Mouse (Mus musculus) intestine, embryonic 16.5 days (tissue): ENCODE measurements at regions not wholly inside any gene's neighbourhood (a gene's known extent, or its start where the extent isn't known, plus 50 kb on each side); places are given as distances from the start of the nearest gene placed in this dataset.

Experiments
- ATAC-seq: fragments of 200-750 bp; cut with Nextera tagmentation; 2 replicates; pipeline ENCODE4 v1.8.0; 2017; ENCODE audit warnings: moderate TSS enrichment, moderate library complexity
- H3K27ac ChIP-seq: fragments of 300-500 bp; sonication (generic); 2 replicates; pipeline ENCODE4 v1.5.1; 2014; ENCODE audit warnings: mild to moderate bottlenecking, low read length
- H3K27me3 ChIP-seq: fragments of 300-500 bp; sonication (generic); replicated peaks from 2 replicates; pipeline ENCODE4 v1.6.1; 2014; ENCODE audit warnings: low read length, control low read depth, mixed read lengths; ENCODE audit not compliant: control insufficient read depth, insufficient read depth
- H3K36me3 ChIP-seq: fragments of 300-500 bp; sonication (generic); 2 replicates; pipeline ENCODE4 v1.6.1; 2014; ENCODE audit warnings: low read length, control low read depth; ENCODE audit not compliant: control insufficient read depth, insufficient read depth
- H3K4me1 ChIP-seq: fragments of 300-500 bp; sonication (generic); 2 replicates; pipeline ENCODE4 v1.6.1; 2014; ENCODE audit warnings: low read length, control low read depth, mixed read lengths; ENCODE audit not compliant: control insufficient read depth, insufficient read depth
- H3K4me2 ChIP-seq: fragments of 300-500 bp; sonication (generic); 2 replicates; pipeline ENCODE4 v1.6.1; 2014; ENCODE audit warnings: low read depth, low read length, control low read depth
- H3K4me3 ChIP-seq: fragments of 300-500 bp; sonication (generic); 2 replicates; pipeline ENCODE4 v1.5.1; 2014; ENCODE audit warnings: mild to moderate bottlenecking, low read length
- H3K9ac ChIP-seq: fragments of 300-500 bp; sonication (generic); 2 replicates; pipeline ENCODE4 v1.6.1; 2014; ENCODE audit warnings: low read depth, low read length
- H3K9me3 ChIP-seq: fragments of 300-500 bp; sonication (generic); 2 replicates; pipeline ENCODE4 v1.6.1; 2016; ENCODE audit warnings: low read length, control low read depth; ENCODE audit not compliant: control insufficient read depth
- WGBS: fragments of 180-500 bp; shearing (Covaris S2); extraction: QIAGEN DNeasy Blood & Tissue Kit; methylation state at CpG from one replicate; pipeline ENCODE4 v1.1.7; 2014; 5-methylcytosine and 5-hydroxymethylcytosine counted together

DNA sequence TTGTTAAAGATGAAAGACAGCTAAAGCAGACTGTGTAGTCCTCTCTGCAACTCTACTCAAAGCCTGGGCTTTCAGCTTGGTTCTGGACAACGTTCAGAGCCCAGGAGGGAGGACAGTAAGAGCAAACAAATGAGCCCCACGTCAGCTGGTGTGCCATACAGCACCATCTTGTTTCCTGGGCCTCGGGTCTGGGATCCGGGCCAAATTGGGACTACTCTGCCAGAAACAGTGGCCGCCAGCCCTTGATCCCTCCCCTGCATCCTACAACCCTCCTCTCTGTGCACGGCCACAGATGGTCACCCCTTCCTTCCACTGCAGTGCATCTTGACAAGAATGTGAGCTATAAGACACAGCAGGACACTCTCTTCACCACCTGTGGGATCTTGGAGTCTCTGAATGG lies 71.2 kb upstream of the A430005L14Rik start:
- Histone ChIP-seq H3K27me3 (no peaks in the 10 kb centered on the region), H3K27ac (no peak overlapping the region), H3K4me3 (no peak overlapping the region), H3K9ac (no peak overlapping the region), H3K4me2 (no peak overlapping the region), H3K4me1 (no peaks in the 10 kb centered on the region), H3K36me3 (no peaks in the 10 kb centered on the region), H3K9me3 (no peaks in the 10 kb centered on the region)
- ATAC-seq: no peak
- 59% methylated on average over 6 of the region's 6 CpGs for WGBS

DNA sequence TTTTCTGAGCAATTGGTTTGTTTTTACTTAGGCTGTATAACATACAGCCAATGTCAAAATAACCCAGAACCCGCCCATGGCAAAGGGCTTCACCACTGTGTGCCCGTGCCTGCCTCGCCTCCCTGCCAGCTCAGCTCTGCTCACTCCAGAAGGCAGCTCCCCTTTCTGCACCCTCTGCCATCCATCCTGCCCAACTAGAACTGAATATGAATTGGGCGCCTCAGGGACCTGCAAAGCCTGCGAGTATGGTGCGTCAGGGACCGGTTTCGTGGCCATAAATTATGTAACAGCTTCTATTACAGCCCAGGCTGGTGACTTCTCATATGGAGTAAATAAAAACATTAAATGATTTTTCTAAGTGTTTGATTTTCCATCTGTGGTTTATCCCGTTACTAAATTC lies 66.9 kb upstream of the A430005L14Rik start:
- 82% methylated on average over 9 of the region's 9 CpGs for WGBS
- H3K9me3 ChIP-seq: no peaks in the 10 kb centered on the region
- no peak overlapping the region for H3K4me3 ChIP-seq
- no peak for ATAC-seq
- H3K27me3 ChIP-seq: no peaks in the 10 kb centered on the region
- no peaks in the 10 kb centered on the region for H3K36me3 ChIP-seq
- no peak overlapping the region for H3K27ac ChIP-seq
- no peak overlapping the region for H3K4me2 ChIP-seq
- H3K4me1 ChIP-seq: no peaks in the 10 kb centered on the region
- H3K9ac ChIP-seq: no peak overlapping the region

DNA sequence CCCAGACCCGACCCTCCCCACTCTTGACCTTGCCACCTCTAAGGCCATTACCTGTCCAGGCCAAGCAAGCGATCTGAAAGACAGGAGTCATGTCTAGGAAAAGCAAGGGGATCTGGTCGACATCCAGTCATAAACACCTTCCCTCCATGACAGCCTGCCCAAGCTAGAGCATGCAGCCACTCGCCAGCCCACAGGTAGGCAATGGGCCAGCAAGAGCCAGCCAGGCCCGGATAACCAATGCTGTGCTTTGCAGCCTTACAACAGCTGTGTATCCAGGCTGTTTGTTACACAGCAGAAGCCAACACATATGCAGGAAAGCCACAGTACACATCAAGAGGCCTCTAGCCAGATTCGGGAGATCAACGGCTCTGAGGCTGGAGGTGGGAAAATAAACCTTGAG lies 57.3 kb upstream of the A430005L14Rik start:
- no peak overlapping the region for H3K9ac ChIP-seq
- H3K27ac ChIP-seq: no peak overlapping the region
- H3K4me3 ChIP-seq: no peak overlapping the region
- H3K36me3 ChIP-seq: no peaks in the 10 kb centered on the region
- WGBS: 69% methylated on average over 7 of the region's 7 CpGs
- H3K4me2 ChIP-seq: no peak overlapping the region
- H3K4me1 ChIP-seq: no peaks in the 10 kb centered on the region
- ATAC-seq: no peak
- no peaks in the 10 kb centered on the region for H3K9me3 ChIP-seq
- H3K27me3 ChIP-seq: no peaks in the 10 kb centered on the region

DNA sequence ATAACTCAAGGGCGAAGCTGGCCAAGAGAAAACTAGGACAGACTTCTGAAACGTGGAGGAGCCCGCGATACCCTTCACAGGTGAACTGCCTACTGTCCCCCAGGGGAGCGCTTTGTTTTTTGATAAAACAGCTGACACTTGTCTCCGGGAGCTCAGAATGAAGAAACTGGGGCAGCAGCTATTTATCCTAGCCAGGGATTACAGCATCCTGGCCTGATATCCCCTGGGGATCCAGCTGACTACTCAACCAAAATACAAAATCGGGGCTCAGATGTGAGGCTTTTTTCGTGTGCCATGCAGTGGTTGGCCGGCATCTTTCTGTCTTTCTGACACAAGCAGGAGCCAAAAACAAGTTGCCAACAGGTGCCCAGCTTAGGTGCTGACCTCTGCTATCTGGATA lies 52.0 kb upstream of the A430005L14Rik start:
- Histone ChIP-seq H3K27ac (no peak overlapping the region), H3K27me3 (no peaks in the 10 kb centered on the region), H3K9me3 (no peaks in the 10 kb centered on the region), H3K4me1 (no peaks in the 10 kb centered on the region), H3K4me2 (no peak overlapping the region), H3K36me3 (no peaks in the 10 kb centered on the region), H3K4me3 (no peak overlapping the region), H3K9ac (no peak overlapping the region)
- WGBS: 79% methylated on average over 9 of the region's 9 CpGs
- ATAC-seq: no peak

DNA sequence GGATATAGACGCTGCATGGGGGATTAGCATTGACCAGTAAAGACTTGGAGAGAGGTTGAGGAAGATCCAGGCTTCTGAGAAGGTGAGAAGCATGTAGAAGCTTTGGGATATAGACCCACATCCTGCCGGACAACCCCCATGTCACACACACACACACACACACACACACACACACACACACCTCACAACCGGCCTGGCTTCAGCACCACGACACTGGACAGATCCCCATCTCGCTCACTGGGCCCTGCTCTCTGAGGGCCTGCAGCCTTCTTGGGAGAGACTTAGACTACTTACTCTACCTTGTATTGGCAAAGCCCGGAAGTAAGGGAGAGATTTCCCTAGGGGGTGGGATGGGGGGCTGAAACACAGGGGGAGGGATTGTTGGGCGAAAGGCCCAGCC lies 51.5 kb upstream of the A430005L14Rik start:
- H3K36me3 ChIP-seq: no peaks in the 10 kb centered on the region
- H3K9me3 ChIP-seq: no peaks in the 10 kb centered on the region
- H3K4me2 ChIP-seq: no peak overlapping the region
- H3K4me3 ChIP-seq: no peak overlapping the region
- H3K4me1 ChIP-seq: no peaks in the 10 kb centered on the region
- no peak overlapping the region for H3K27ac ChIP-seq
- WGBS: 37% methylated on average over 7 of the region's 7 CpGs
- H3K27me3 ChIP-seq: no peaks in the 10 kb centered on the region
- H3K9ac ChIP-seq: no peak overlapping the region
- ATAC-seq: no peak
